Mouse (Mus musculus): ENCODE measurements around the gene ccdc198. TPM values are rescaled to one million over a fixed set of nuclear protein-coding genes. Genes with fewer than 3 reads are reported as not detected.

ccdc198 gene
- polyA plus RNA-seq, 1 experiment from 2014 or later = 0.33 TPM

GRCm38 (mm10) chr14:49172582-49172988 lies 72.7 kb downstream of the ccdc198 start:
- DNase-seq (ENCODE audit: low spot score) = peak; percentile 66
- H3K9ac ChIP-seq (ENCODE audit: low read length) = peak overlapping the region; percentile 91
- peak overlapping the region; percentile 69 for H3K4me2 ChIP-seq (replicated peaks; ENCODE audit: low read depth)
- peaks cover 6% of the 10 kb centered on the region; the same call in 1 of the 2 replicates for H3K4me1 ChIP-seq (replicated peaks; ENCODE audit: control insufficient read depth, insufficient read depth)
- peak; percentile 73 for ATAC-seq (ENCODE audit: low FRiP score, low TSS enrichment)
- H3K9me3 ChIP-seq (ENCODE audit: control insufficient read depth, low read length) = no peaks in the 10 kb centered on the region
- peak overlapping the region; percentile 86 for H3K4me3 ChIP-seq (ENCODE audit: low read depth, low read length)
- H3K27ac ChIP-seq (replicated peaks) = peak overlapping the region; percentile 89
- H3K36me3 ChIP-seq (ENCODE audit: control insufficient read depth, insufficient read depth, low read length) = no peaks in the 10 kb centered on the region
- TF ChIP-seq EP300 (optimal IDR thresholded peaks at IDR 0.05) (no peak), CTCF (IDR thresholded peaks at IDR 0.05; ENCODE audit: low read depth) (no peak)
- H3K27me3 ChIP-seq (ENCODE audit: control insufficient read depth, insufficient read depth, low read length) = no peaks in the 10 kb centered on the region
- under 1% methylated on average over 31 of the region's 46 CpGs for WGBS

GRCm38 (mm10) chr14:49171867-49172581 lies 73.2 kb downstream of the ccdc198 start, which contains the start of gene Naa30:
TSS of gene Naa30 (plus strand) at chr14:49172226.
- Histone ChIP-seq H3K4me2 (replicated peaks; ENCODE audit: low read depth) (peak within 1 kb of the TSS; percentile 69), H3K9ac (ENCODE audit: low read length) (peak within 1 kb of the TSS; percentile 91), H3K4me1 (replicated peaks; ENCODE audit: control insufficient read depth, insufficient read depth) (peaks cover 6% of the 10 kb centered on the region; the same call in 1 of the 2 replicates), H3K36me3 (ENCODE audit: control insufficient read depth, insufficient read depth, low read length) (no peaks in the 10 kb centered on the region), H3K4me3 (ENCODE audit: low read depth, low read length) (peak within 1 kb of the TSS; percentile 86), H3K27me3 (ENCODE audit: control insufficient read depth, insufficient read depth, low read length) (no peaks in the 10 kb centered on the region), H3K9me3 (ENCODE audit: control insufficient read depth, low read length) (no peaks in the 10 kb centered on the region), H3K27ac (replicated peaks) (peak within 1 kb of the TSS; percentile 89)
- TF ChIP-seq EP300 (optimal IDR thresholded peaks at IDR 0.05) (no peak), CTCF (IDR thresholded peaks at IDR 0.05; ENCODE audit: low read depth) (no peak)
- ATAC-seq (ENCODE audit: low FRiP score, low TSS enrichment) (peak; percentile 95), DNase-seq (ENCODE audit: low spot score) (peak; percentile 99)
- under 1% methylated on average over 48 of the region's 86 CpGs for WGBS

GRCm38 (mm10) chr14:49171286-49171685 lies 74.0 kb downstream of the ccdc198 start:
- Histone ChIP-seq H3K27ac (replicated peaks) (peak overlapping the region; percentile 89), H3K27me3 (ENCODE audit: control insufficient read depth, insufficient read depth, low read length) (no peaks in the 10 kb centered on the region), H3K9ac (ENCODE audit: low read length) (peak overlapping the region; percentile 91), H3K9me3 (ENCODE audit: control insufficient read depth, low read length) (no peaks in the 10 kb centered on the region), H3K4me1 (replicated peaks; ENCODE audit: control insufficient read depth, insufficient read depth) (peaks cover 6% of the 10 kb centered on the region; the same call in 1 of the 2 replicates), H3K4me2 (replicated peaks; ENCODE audit: low read depth) (peak overlapping the region; percentile 69), H3K4me3 (ENCODE audit: low read depth, low read length) (peak overlapping the region; percentile 86), H3K36me3 (ENCODE audit: control insufficient read depth, insufficient read depth, low read length) (no peaks in the 10 kb centered on the region)
- DNase-seq (ENCODE audit: low spot score) (peak; percentile 43), ATAC-seq (ENCODE audit: low FRiP score, low TSS enrichment) (peak; percentile 85)
- WGBS = 19% methylated on average over 8 of the region's 8 CpGs
- no peak for TF ChIP-seq EP300 (optimal IDR thresholded peaks at IDR 0.05)
- no peak for TF ChIP-seq CTCF (IDR thresholded peaks at IDR 0.05; ENCODE audit: low read depth)

Other genes with a start within 250 kb of the ccdc198 start
- gene Ap5m1, start 179.4 kb downstream of the ccdc198 start, polyA plus RNA-seq (2015; fragmentation: Nextera tagmentation; extraction: Ambion mirVana) = 13.2 and 13.9 TPM in 2 replicates
- 24.1 and 24.7 TPM in 2 replicates for gene Exoc5, start 178.8 kb downstream of the ccdc198 start, polyA plus RNA-seq (2015; fragmentation: Nextera tagmentation; extraction: Ambion mirVana)
- 6.2 and 6.9 TPM in 2 replicates for gene Naa30, start 73.2 kb downstream of the ccdc198 start, polyA plus RNA-seq (2015; fragmentation: Nextera tagmentation; extraction: Ambion mirVana)

All from stomach, postnatal 0 days (tissue).